Mouse (Mus musculus): Measurements from ENCODE around the gene Nwd1. TPM values are rescaled to one million over a fixed set of nuclear protein-coding genes. Genes with fewer than 3 reads are reported as not detected.
"Not testable (repeated sequence)": the region's sequence is repeated elsewhere in the genome, so short reads cannot be mapped to it uniquely, and the experiment has no call there.

The Nwd1 gene
- 10 to 100 TPM; 43.7 to 49.4 TPM for total RNA-seq (2021)

DNA sequence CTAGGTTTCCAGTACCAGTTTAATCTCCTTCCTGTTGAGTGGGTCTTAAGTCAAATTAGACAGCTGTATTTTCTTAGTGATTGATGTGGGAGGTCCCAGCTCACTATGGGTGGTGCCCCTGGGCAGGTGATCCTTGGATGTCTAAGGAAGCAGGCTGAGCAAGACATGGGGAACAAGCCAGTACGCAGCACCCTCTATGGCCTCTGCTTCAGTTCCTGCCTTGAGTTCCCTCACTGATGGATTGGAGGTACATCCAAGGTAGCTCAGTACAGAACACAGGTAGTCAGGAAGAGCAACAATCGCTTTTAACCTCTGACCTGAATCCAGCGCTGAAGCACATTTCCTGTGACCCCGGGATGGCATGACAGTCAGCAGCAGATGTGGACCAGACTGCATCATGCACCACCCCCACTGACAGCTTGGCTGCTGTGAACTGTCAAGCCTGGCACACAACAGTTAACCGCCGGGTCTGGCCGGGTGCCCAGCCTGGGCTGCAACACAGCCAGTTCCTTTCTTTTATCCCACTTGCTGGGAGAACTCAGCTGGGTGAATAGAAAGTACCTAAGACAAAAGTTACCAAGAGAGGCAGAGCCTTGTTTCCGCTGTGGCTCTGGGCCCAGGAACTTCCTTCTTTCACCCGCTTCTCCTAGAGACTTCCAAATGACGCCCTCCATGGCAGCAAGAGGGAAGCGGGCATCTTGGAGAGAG, at the start of gene Nwd1:
Gene Nwd1, plus strand, starts transcription at position 652 of the 708 bp plus-strand sequence.
- peak; percentile 82 to 95 for DNase-seq (ENCODE audit: low spot score in 2 of 2)
- intact Hi-C loops (cut with DNase I): no loop called here

DNA sequence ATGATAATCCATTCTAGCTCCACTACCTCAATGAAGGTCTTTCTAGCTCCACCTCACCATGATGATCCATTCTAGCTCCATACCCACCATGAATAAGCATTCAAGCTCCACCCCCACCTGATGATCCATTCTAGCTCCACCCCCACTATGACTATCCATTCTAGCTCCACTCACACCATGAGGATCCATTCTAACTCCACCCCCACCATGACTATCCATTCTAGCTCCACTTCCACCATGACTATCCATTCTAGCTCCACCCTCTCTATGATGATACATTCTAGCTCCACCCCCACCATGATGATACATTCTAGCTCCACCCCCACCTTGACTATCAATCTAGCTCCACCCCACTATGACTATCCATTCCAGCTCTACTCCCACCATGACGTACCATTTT, 3.6 kb upstream of the Nwd1 start:
- DNase-seq (ENCODE audit: low spot score in 2 of 2): no peak

DNA sequence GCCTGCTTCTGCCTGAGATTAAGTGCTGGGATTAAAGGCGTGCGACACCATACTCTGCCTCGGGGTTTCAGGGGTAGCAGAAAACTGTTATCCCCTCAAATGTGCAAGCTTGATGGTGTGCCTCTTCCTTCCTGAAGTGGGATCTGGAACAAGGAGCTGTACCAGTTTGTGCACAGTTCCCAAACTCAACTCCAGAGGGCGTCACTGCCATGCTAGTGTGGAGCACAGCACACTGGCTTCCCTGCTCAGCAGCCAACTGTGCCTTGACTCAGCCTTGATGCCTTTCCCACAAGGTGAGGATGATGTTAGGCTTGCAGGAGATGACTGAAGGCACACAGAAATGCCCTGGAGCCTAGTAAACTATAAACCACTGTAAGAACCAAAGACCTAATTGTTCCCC, 1.9 kb upstream of the Nwd1 start:
- intact Hi-C loops (cut with DNase I): no loop called here
- DNase-seq (ENCODE audit: low spot score in 2 of 2): peak; percentile 60 to 70

More for the DNA sequence above, 3.6 kb upstream of the Nwd1 start:
- intact Hi-C loops (cut with DNase I): no loop called here

DNA sequence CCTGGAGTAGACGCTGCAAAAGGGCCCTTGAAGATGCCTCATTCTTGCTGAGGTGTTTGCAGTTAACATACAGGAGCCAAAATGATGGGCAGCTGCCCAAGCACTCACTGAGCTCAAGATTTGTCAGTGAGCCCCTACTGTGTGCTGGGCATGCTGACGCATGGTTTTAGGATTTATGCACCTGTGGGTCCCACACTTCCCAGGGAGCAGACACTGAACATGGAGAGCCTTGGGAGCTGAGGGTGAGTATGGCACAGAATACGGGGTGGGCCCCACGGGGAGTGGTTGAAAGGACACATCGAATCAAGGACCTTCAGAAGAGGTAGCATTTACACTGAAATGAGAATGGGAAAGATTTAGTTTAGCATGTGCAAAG, 245 bp downstream of the Nwd1 start:
- DNase-seq (ENCODE audit: low spot score in 2 of 2): no peak
- intact Hi-C loops (cut with DNase I): no loop called here

DNA sequence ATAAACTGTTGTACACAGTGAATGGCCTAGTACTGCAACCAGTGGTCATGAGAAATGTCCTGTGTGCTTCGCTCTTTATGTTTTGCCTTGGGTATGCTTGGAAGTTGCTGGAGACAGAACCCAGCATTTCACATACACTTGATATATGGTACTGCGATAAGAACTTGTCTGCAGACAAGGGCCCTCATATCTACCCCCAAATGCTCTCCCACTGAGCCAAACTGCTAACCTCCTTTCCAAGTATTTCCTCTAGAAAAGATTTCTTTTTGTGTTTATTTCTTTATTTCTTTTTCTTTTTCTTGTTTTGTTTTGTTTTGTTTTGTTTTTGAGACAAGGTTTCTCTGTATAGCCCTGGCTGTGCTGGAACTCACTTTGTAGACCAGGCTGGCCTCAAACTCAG, 4.2 kb downstream of the Nwd1 start:
- no peak for DNase-seq (ENCODE audit: low spot score in 2 of 2)
- intact Hi-C loops (cut with DNase I): no loop called here

DNA sequence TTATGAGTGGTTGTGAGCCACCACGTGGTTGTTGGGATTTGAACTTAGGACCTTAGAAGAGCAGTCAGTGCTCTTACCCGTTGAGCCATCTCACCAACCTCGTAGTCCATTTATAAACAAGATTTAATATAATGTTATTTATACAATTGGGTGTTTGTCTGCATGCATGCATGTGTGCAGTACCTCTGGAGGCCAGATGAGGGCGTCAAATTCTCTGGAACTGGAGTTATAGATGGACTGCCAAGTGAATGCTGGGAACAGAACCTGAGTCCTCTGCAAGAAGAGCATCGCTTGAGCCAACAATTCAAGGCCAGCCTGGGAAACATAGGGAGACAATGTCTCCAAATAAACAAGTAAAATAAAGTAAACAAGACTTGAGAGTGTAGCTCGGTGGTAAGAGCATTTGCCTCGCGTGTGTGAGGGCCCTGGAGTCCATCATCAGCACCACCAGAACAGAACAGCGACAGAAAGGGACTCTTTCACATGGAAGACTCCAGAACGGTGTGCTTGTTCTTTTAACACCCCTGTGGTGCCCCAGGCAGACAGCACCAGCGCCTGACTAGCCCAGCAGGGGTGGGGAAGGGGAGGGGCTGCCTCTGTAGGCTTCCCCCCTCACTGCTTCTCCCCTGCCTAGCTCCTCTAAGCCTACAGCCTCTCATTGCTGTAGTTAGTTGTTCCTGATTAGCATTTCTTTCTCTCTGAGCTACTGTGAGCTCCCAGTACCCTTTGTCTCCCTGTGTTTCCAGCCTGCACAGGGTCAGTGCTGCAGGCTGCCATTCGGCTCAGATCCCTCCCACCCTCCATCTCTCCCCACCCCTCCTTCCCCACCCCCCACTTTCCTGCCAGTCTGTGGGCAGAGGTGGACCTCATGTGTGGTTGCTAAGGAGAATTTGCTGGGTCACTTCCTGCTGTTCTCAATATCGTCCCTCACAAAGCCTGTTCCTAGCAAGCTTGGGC, 8.3 kb downstream of the Nwd1 start:
- DNase-seq (ENCODE audit: low spot score in 2 of 2): peak; percentile 46 to 73
- intact Hi-C loops (cut with DNase I): no loop called here

DNA sequence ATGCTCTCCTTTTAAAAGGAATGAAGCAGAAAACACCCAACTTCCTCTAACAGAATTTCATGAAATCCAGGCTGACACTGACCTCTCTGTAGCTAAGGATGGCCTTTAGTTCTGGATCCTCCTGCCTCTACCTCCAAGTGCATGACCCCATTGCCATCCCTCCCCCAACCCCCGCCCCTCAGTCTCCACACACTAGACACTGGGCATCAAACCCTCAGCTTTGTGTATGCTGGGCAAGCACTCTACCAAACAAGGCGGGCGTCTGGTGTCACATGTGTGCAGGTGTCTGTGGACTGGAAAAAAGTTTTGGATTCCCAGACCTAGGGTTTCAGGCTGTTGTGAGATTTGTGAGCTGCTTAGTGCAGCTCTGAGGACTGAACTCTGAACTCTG, 9.0 kb downstream of the Nwd1 start:
- intact Hi-C loops (cut with DNase I): no loop called here
- no peak for DNase-seq (ENCODE audit: low spot score in 2 of 2)

DNA sequence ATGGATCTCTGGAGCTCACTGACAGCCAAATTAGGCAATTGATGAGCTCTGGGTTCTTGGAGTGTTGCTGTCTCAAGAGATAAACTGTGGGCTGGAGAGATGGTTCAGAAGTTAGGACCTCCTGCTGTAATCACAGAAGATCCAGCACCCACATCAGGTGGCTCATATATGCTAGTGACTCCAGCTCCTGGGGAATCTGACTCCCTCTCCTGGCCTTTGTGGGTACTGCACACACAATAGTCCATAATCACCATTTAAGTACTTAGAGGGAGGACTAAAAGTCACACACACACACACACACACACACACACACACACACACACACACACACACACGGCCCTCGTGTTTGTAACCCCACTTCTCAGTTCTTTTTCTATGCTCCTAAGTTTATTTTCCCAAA, 13.5 kb downstream of the Nwd1 start:
- intact Hi-C loops (cut with DNase I): no loop called here
- no peak for DNase-seq (ENCODE audit: low spot score in 2 of 2)

DNA sequence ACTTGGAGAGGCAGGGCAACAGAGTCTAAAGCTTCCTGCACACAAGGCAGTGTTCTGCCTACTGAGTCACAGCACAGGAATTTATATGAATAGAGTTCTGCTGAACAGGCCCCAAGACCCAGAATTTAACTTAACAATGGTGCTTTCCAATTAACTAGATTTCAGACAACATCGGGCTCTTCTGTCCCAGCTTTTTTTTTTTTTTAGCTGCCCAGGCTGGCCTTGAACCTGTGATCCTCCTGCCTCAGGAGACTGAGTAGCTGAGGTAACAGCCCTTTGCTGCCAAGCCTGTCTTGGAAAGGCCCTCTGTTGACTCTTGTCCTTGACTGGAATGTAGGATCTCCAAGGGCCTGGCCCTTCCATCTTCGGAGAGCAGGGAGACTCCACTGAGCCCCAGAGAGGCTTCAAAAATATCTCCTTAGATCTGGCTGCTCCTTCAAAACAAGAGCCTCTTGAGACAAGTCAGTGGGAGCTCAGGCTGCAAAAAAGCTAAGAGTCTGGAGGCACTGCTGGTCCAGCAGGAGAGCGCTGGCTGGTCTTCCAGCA, 17.7 kb downstream of the Nwd1 start:
- DNase-seq (ENCODE audit: low spot score in 2 of 2): no peak
- intact Hi-C loops (cut with DNase I): no loop called here

DNA sequence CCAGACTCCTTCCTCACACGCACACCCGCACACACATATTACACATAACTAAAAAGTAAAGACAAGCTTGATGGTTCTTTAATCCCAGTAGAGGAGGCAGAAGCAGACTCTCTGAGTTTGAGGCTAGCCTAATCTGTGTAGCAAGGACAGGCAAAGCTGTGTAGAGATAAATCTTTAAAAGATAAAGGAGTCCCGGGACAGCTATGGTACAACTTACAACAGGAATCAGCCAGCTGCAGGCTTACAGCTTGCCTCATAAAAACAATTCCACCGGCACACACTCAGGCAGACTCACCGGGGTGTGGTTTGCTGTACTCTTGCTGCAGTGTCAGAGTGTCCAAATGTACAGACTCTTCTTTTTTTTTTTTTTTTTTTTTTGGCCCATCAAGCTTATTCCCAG, 18.2 kb downstream of the Nwd1 start:
- intact Hi-C loops (cut with DNase I): no loop called here
- DNase-seq (ENCODE audit: low spot score in 2 of 2): no peak

DNA sequence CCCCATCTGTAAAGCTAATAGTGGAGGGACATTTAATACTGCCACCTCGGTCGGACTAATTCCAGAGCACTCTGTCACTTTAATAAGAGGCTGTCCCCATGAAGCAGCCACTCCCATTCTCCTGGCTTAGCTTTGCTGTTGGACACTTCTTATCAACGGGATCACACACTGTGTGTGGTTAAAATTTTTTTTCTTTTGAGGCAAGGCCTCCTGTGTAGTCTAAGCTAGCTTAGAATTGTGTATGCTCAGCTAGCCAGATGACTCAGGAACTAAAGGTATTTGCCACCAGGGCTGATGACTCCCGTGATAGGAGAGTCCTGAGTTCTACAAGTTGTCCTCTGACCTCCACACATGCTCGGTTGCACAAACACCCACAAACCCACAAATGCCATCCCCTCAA, 18.9 kb downstream of the Nwd1 start:
- intact Hi-C loops (cut with DNase I): no loop called here
- DNase-seq (ENCODE audit: low spot score in 2 of 2): no peak

DNA sequence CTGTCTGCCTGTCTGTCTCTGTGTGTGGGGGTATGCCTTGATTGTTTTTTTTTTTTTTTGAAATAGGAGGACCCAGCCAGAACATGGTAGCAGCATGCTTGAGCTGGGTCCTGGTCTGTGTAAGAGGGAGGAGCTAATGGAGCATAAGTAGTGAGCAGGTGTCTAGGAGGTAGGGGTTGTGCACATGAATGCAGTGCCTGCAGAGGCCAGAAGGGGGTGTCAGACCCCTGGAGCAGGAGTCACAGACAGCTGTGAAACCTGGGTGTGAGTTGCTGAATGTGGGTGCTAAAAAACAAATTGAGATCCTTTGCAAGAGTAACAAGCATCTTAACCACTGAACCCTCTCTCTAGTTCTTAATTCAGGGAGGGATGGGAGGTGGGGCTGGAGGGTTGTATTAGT, 22.4 kb downstream of the Nwd1 start:
- no peak for DNase-seq (ENCODE audit: low spot score in 2 of 2)
- intact Hi-C loops (cut with DNase I): no loop called here

DNA sequence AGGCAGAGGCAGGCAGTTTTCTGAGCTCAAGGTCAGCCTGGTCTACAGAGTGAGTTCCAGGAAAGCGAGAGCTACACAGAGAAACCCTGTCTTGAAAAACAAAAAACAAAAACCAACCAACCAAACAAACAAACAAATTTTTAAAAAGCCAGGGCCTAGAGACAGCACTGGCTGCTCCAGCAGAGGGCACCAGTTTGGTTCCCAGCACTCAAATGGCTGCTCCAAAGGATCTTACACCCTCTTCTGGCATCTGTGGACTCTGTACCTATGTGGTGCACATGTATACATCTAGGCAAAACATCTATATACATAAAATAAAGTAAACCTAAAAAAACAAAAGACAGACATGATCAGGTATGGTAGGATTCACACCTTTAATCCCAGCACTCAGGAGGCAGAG, 26.3 kb downstream of the Nwd1 start:
- no peak for DNase-seq (ENCODE audit: low spot score in 2 of 2)
- intact Hi-C loops (cut with DNase I): no loop called here

DNA sequence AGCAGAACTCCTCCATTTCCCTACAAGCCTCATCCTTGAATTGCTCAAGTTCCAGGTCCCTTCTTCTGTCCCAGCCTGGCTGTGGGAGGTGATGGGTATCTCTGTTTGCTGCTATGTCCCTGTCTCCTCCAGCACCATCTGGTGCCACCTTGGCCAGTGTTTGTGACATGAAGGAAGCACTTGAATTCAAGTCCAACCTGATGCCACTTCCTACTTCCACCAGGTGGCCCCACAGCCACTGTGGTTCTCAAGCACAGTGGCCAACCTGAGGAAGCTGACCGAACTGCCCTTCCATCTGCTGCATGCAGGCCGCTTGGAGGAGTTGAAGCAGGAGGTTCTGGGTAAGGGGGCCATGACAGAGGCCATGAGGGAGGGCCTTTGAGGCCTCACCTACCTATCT, 27.7 kb downstream of the Nwd1 start:
- DNase-seq (ENCODE audit: low spot score in 2 of 2): peak in 1 of 2 experiments; percentile 28
- intact Hi-C loops (cut with DNase I): no loop called here

DNA sequence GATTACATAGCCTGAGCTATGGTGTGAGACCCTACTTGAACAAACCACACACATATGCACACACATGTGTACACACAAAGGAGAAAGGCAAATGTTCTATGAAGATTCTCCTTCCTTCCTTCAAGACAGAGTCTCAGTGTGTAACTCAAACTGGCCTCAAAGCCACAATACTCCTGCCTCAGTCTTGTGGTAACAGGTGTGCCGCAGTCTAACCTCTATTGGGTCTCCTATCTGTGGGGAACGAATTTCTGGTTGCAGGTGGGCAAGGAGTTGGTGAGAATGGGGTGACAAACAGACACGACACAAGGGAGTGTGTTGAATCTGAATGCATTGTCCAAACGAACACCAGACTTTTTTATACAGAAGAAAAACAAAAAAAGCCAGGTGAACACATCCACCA, 29.9 kb downstream of the Nwd1 start:
- no peak for DNase-seq (ENCODE audit: low spot score in 2 of 2)
- intact Hi-C loops (cut with DNase I): no loop called here

DNA sequence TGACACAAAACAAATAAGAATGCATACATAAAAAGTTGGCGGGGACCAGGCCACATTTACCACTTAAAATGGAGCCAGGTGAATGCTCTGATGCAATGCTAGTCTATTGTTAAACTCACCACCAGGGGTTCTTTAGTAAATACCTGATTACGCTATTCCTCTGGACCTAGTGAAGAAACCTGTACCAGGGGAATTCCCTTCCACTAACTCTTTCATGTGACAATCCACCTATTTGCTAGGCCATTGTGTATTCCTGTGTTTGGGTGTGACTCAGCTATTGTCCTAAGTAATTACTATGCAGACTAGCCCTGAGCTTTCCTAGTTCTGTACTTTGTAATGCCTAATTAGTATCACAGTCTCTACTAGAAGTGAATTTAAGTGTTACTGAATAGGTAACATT, 30.3 kb downstream of the Nwd1 start:
- intact Hi-C loops (cut with DNase I); DNase-seq (ENCODE audit: low spot score in 2 of 2): not testable (repeated sequence)

DNA sequence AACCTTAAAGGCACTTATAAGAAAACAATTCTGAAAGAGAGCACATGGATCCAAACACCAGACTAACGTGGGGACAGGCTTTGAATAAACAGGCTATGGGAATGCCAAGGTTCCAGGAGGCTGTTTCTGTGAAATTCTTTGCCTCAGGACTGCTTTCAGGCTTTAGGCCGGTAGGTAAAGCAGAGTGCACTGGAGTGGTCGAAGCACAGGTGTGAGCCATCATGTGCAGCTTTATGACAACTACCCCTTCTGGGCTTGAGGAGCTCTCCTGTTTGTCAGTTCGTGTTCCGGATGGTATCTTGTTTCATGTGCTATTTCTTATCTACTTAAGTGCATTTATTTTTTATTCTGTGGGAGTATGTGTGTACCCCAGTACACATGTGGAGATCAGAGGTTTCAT, 30.8 kb downstream of the Nwd1 start:
- intact Hi-C loops (cut with DNase I): no loop called here
- DNase-seq (ENCODE audit: low spot score in 2 of 2): no peak

DNA sequence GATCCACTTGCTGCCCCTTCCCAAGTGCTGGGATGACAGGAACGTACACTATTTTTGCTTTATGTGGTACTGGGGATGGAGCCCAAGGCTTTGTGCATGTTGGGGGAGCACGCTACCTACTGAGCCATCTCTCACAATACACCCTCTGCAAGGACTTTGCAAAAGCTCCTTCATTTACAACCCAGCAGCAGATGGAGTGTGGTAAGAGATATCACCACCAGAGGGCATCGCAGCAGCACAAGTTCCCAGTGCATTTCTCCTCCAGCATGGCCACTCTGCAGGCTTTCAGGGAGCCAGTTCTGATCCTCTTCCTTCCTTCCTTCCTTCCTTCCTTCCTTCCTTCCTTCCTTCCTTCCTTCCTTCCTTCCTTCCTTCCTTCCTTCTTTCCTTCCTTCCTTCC, 33.6 kb downstream of the Nwd1 start:
- intact Hi-C loops (cut with DNase I): loop anchor here (2.0 kb wide), 1 partner anchor 63 kb away; no protein-coding TSS in a partner anchor

DNA sequence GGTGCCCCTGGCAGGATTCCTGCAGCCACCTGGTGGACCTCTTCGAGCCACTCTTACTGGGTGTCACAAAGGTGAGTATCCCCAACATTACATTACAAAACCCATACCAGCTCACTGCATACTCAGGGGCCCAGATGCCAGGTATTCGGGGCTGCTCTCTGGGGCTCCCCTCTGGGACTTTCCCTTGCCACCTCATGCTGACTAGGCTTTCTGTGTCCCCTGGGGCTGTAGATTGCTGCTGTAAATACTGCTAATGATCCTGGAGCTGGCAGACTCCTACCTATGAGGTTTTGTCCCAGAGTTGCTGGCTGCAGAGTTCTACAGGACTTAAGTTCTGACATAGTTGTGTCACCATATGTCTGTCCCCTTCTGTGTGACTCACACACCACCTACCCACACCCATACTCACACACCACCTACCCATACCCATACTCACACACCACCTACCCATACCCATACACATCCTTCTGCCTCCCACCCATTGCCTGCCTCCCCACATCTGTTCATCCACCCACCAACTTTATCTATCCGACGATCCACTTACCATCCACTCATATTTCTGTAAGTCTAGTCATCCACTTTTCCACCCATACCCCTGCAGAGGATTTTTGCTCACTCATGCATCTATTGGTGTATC, 35.7 kb downstream of the Nwd1 start:
- peak; percentile 16 to 63 for DNase-seq (ENCODE audit: low spot score in 2 of 2)
- intact Hi-C loops (cut with DNase I): no loop called here

More for the DNA sequence above, 33.6 kb downstream of the Nwd1 start:
- DNase-seq (ENCODE audit: low spot score in 2 of 2): peak; percentile 75 to 90

DNA sequence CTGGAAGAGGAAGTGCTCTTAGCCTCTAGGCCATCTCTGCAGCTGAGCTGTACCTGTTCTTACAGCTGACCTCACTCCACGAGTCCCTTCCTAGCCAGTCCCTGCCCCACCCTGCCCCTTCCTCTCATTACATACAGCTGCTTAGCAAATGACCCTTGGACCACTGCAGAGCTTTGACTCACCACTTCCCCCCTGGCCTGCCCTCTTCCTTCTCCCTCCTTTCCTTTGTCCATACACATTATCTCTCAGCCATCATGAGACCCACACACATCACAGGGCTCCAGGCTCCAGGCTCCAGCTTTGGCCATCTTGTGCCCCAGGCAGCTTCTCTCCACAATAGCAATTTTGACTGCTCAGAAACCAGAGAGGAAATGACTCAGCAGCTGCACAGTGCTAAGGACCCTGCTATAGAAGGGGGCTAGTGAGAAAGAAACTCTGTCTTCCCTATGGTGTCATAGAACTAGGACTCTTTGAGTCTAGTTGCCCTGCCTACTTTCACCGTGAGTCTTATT, 36.6 kb downstream of the Nwd1 start:
- no peak for DNase-seq (ENCODE audit: low spot score in 2 of 2)
- intact Hi-C loops (cut with DNase I): no loop called here
